Mouse (Mus musculus) neural tube, embryonic 14.5 days (tissue): ENCODE results near the gene Tbx19. TPM values are rescaled to one million over a fixed set of nuclear protein-coding genes. Genes with fewer than 3 reads are reported as not detected.
A peak's percentile ranks its signal among the peaks of the same experiment; 100 is the strongest.

ENCODE experiments used
- ATAC-seq: fragments of 200-750 bp; cut with Nextera tagmentation; 2 replicates; pipeline ENCODE4 v1.8.0; 2017; ENCODE audit warnings: low read depth, mild to moderate bottlenecking, moderate TSS enrichment, moderate library complexity
- H3K27ac ChIP-seq: fragments of 300-500 bp; sonication (generic); 2 replicates; pipeline ENCODE4 v1.5.1; 2014; ENCODE audit warnings: low read depth, mild to moderate bottlenecking, control low read depth, low read length, moderate library complexity, mixed read lengths
- H3K27me3 ChIP-seq: fragments of 300-500 bp; sonication (generic); 2 replicates; pipeline ENCODE4 v1.6.1; 2014; ENCODE audit warnings: low read length; ENCODE audit not compliant: control insufficient read depth, insufficient read depth
- H3K36me3 ChIP-seq: fragments of 300-500 bp; sonication (generic); 2 replicates; pipeline ENCODE4 v1.6.1; 2014; ENCODE audit warnings: low read length, mixed read lengths; ENCODE audit not compliant: control insufficient read depth, insufficient read depth
- H3K4me1 ChIP-seq: fragments of 300-500 bp; sonication (generic); 2 replicates; pipeline ENCODE4 v1.6.1; 2014; ENCODE audit warnings: low read length; ENCODE audit not compliant: control insufficient read depth, insufficient read depth
- H3K4me2 ChIP-seq: fragments of 300-500 bp; sonication (generic); 2 replicates; pipeline ENCODE4 v1.6.1; 2014; ENCODE audit warnings: mild to moderate bottlenecking, low read depth, low read length, control low read depth
- H3K4me3 ChIP-seq: fragments of 300-500 bp; sonication (generic); 2 replicates; pipeline ENCODE4 v1.5.1; 2014; ENCODE audit warnings: low read depth, low read length, control low read depth, mixed read lengths
- H3K9ac ChIP-seq: fragments of 300-500 bp; sonication (generic); replicated peaks from 2 replicates; pipeline ENCODE4 v1.6.1; 2014; ENCODE audit warnings: low read depth, mild to moderate bottlenecking, control low read depth, low read length, mixed read lengths
- H3K9me3 ChIP-seq: fragments of 300-500 bp; sonication (generic); 2 replicates; pipeline ENCODE4 v1.6.1; 2016; ENCODE audit warnings: low read length; ENCODE audit not compliant: control insufficient read depth
- WGBS: fragments of 180-500 bp; shearing (Covaris S2); extraction: QIAGEN DNeasy Blood & Tissue Kit; methylation state at CpG from one replicate; pipeline ENCODE4 v1.1.7; 2014; 5-methylcytosine and 5-hydroxymethylcytosine counted together
- polyA plus RNA-seq: library from polyadenylated mRNA; unstranded; fragments of >200 nt; fragmentation: Nextera tagmentation; extraction: Ambion mirVana; gene quantifications from 2 replicates; pipeline ENCODE4 v1.2.1, GENCODE M21; 2014

Tbx19 gene
- polyA plus RNA-seq, 1 experiment from 2014 or later = not detected

DNA sequence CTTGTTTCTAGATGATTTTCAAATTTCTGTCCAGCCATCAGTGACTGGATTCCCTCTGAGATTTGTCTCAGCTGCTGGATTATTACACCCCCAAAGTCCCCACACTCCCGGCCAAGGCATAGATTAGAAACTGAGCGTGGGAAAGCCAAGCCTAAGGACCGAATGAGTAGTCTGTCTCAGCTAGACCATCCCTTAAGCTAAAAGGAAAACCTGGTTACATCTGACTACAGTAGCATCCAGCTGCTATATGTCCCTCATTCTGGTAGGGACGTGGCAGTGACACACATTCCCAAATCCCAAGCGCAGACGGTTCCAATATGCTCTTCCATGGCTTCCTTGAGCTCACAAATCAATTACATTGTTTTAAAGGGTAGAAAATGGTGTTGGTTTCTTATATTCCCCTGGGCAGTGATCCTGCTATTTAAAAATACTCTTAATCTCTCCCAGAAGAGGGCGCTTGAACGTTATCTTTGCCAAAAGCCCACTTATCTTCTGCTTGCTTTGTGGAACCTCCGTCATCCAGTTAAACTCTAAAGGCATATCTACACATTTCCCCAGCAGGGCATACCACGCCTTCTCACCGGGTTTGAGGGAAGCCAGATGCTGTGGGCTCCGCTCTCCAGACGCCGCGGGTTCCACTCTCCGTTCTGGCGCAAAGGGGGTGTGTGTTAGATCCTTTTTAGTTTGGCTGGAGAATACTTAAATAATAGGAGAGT lies 46.0 kb downstream of the Tbx19 start:
- Histone ChIP-seq H3K9ac (no peak overlapping the region), H3K4me3 (no peak overlapping the region), H3K36me3 (no peaks in the 10 kb centered on the region), H3K27ac (no peak overlapping the region), H3K4me1 (no peaks in the 10 kb centered on the region), H3K27me3 (no peaks in the 10 kb centered on the region), H3K4me2 (no peak overlapping the region), H3K9me3 (no peaks in the 10 kb centered on the region)
- WGBS = 41% methylated on average over 17 of the region's 17 CpGs
- ATAC-seq = no peak

DNA sequence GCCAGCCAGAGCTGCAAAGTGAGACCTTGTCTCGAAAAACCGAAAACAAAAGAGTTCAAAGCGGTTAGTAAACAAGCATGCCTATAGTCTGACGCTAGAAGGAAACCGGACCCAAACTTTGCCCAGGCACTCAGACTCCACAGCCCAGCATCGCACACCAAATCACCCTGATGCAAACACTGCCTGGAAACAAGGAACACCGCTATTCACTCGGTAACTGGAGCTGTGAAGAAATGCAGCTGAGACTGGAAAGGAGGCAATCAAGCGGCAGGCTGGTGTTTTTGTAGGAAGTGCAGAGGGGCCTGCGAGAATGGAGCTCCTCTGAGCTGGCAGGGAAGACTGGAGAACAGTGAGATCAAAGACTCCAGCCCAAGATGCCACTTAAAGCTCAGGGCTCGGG lies 46.9 kb downstream of the Tbx19 start:
- Histone ChIP-seq H3K9ac (no peak overlapping the region), H3K9me3 (no peaks in the 10 kb centered on the region), H3K27ac (peak overlapping the region; percentile 16; the same call in 1 of the 2 replicates), H3K27me3 (no peaks in the 10 kb centered on the region), H3K4me1 (no peaks in the 10 kb centered on the region), H3K36me3 (no peaks in the 10 kb centered on the region), H3K4me2 (no peak overlapping the region), H3K4me3 (no peak overlapping the region)
- ATAC-seq = no peak
- 32% methylated on average over 11 of the region's 11 CpGs for whole genome bisulfite sequencing

GRCm38 (mm10) chr1:165110659-165111058 lies 49.9 kb downstream of the Tbx19 start:
- ATAC-seq = no peak
- Histone ChIP-seq H3K27ac (no peak overlapping the region), H3K4me2 (no peak overlapping the region), H3K4me1 (peaks cover 5% of the 10 kb centered on the region; the same call in 1 of the 2 replicates), H3K36me3 (no peaks in the 10 kb centered on the region), H3K9ac (no peak overlapping the region), H3K4me3 (no peak overlapping the region), H3K9me3 (no peaks in the 10 kb centered on the region), H3K27me3 (no peaks in the 10 kb centered on the region)
- 81% methylated on average over 2 of the region's 2 CpGs for WGBS

- no peaks in the 10 kb centered on the region for H3K27me3 ChIP-seq
- H3K27ac ChIP-seq = no peak overlapping the region
- no peak overlapping the region for H3K4me2 ChIP-seq
- no peaks in the 10 kb centered on the region for H3K36me3 ChIP-seq
- H3K9me3 ChIP-seq = no peaks in the 10 kb centered on the region
- no peak overlapping the region for H3K4me3 ChIP-seq
- H3K9ac ChIP-seq = no peak overlapping the region
- WGBS = 78% methylated on average over 5 of the region's 5 CpGs
- peaks cover 13% of the 10 kb centered on the region; the same call in 1 of the 2 replicates for H3K4me1 ChIP-seq
- ATAC-seq = no peak
Measured at GRCm38 (mm10) chr1:165109135-165109534, 51.4 kb downstream of the Tbx19 start.

DNA sequence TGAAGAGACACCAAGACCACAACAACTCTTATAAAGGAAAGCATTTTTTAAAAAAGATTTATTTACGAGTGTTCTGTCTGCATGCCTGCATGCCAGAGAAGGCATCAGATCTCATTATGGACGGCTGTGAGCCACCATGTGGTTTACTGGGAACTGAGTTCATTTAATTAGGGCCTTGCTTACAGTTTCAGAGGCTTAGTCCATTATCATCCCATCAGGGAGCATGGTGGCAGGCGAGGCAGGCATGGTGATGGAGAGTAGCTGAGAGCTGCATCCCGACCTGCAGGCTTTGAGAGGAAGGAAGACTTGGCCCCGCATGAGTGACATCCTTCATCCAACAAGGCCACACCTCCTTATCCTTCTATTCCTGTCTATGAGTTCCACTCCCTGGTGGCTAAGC lies 52.1 kb downstream of the Tbx19 start:
- ATAC-seq = no peak
- Histone ChIP-seq H3K4me2 (no peak overlapping the region), H3K36me3 (no peaks in the 10 kb centered on the region), H3K9me3 (no peaks in the 10 kb centered on the region), H3K4me1 (peaks cover 13% of the 10 kb centered on the region; the same call in 1 of the 2 replicates), H3K4me3 (no peak overlapping the region), H3K9ac (no peak overlapping the region), H3K27me3 (no peaks in the 10 kb centered on the region), H3K27ac (no peak overlapping the region)
- 53% methylated on average over 5 of the region's 5 CpGs for WGBS

- Histone ChIP-seq H3K9ac (no peak overlapping the region), H3K4me3 (no peak overlapping the region), H3K4me1 (peaks cover 13% of the 10 kb centered on the region; the same call in 1 of the 2 replicates), H3K9me3 (no peaks in the 10 kb centered on the region), H3K27ac (0 out of 2 replicates have a peak overlapping the region, but pooled peaks have one; percentile 39), H3K4me2 (no peak overlapping the region), H3K36me3 (no peaks in the 10 kb centered on the region), H3K27me3 (no peaks in the 10 kb centered on the region)
- 46% methylated on average over 2 of the region's 2 CpGs for WGBS
- ATAC-seq = no peak
Measured at GRCm38 (mm10) chr1:165106011-165106385, 54.6 kb downstream of the Tbx19 start.

DNA sequence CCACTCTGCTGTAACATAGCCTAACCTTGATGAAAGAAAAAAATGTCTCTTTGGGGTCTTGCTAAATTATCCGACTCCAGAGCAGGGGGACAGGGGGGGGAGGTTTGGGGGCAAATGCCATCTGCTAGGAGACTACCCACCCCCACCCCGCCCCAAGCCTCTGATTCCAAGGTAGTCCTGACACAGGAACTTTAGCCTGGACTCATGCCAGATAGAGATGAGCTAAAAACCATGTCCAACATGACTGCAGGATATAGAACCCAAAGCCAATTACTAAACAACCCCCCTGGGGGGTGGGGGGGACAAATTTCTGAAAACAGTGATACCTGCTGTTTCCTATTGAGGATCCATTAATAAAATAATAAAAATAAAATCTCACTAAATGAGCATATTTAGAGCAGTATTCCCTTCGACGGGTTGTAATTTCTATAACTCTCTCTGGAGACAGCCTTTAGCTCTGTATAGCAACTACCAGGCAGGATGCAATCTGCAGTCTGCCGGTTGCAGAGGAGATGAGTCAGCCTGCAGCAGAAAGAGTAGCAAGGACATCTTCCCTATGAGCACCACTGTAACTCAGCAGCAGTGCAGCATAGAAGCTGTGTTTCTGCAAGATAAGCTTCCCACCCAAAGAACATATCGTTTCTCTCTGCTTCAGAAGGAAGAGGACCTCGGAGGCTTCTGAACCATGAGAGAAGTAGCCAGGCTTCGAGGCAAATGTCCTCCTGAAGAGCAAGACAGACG lies 55.1 kb downstream of the Tbx19 start:
- no peak overlapping the region for H3K9ac ChIP-seq
- H3K4me3 ChIP-seq = no peak overlapping the region
- H3K36me3 ChIP-seq = no peaks in the 10 kb centered on the region
- no peaks in the 10 kb centered on the region for H3K9me3 ChIP-seq
- WGBS = 60% methylated on average over 9 of the region's 9 CpGs
- H3K27ac ChIP-seq = 0 out of 2 replicates have a peak overlapping the region, but pooled peaks have one; percentile 39
- no peak; the same call in 1 of the 2 replicates for ATAC-seq
- peaks cover 13% of the 10 kb centered on the region; the same call in 1 of the 2 replicates for H3K4me1 ChIP-seq
- no peak overlapping the region for H3K4me2 ChIP-seq
- no peaks in the 10 kb centered on the region for H3K27me3 ChIP-seq

- 66% methylated on average over 7 of the region's 7 CpGs for WGBS
- ATAC-seq = peak; percentile 62; the same call in 1 of the 2 replicates
- H3K9ac ChIP-seq = no peak overlapping the region
Measured at GRCm38 (mm10) chr1:165104707-165105259, 55.8 kb downstream of the Tbx19 start.

DNA sequence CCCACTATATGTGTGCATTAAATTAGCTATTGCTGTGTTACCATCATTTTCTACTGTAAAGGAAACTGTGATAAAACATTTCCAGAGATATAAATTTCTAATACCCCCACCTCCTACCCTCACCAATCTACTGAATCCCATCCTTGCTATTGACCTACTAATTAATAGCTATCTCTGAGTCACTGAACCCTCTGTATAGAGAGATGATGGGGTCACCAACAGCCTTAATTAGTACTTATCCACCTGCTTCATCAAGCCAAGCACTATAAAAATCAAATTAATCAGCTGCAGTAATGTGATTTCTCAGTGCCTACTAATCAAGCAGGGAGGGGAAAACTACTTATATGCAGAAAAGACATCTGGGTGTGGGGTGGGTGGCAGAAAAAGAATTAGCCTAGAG lies 61.0 kb downstream of the Tbx19 start:
- no peaks in the 10 kb centered on the region for H3K27me3 ChIP-seq
- no peak overlapping the region for H3K9ac ChIP-seq
- ATAC-seq = peak; percentile 68
- no peak overlapping the region for H3K4me3 ChIP-seq
- no peak overlapping the region for H3K4me2 ChIP-seq
- H3K4me1 ChIP-seq = no peaks in the 10 kb centered on the region
- H3K27ac ChIP-seq = no peak overlapping the region
- H3K36me3 ChIP-seq = no peaks in the 10 kb centered on the region
- no peaks in the 10 kb centered on the region for H3K9me3 ChIP-seq

More at GRCm38 (mm10) chr1:165104707-165105259, 55.8 kb downstream of the Tbx19 start:
- H3K27ac ChIP-seq = no peak overlapping the region
- H3K4me3 ChIP-seq = no peak overlapping the region
- H3K4me1 ChIP-seq = peaks cover 13% of the 10 kb centered on the region; the same call in 1 of the 2 replicates
- H3K27me3 ChIP-seq = no peaks in the 10 kb centered on the region
- no peaks in the 10 kb centered on the region for H3K36me3 ChIP-seq
- no peaks in the 10 kb centered on the region for H3K9me3 ChIP-seq
- H3K4me2 ChIP-seq = no peak overlapping the region
